15 mouse cellular contexts compared by ENCODE assay signal in the genomic region with DNA sequence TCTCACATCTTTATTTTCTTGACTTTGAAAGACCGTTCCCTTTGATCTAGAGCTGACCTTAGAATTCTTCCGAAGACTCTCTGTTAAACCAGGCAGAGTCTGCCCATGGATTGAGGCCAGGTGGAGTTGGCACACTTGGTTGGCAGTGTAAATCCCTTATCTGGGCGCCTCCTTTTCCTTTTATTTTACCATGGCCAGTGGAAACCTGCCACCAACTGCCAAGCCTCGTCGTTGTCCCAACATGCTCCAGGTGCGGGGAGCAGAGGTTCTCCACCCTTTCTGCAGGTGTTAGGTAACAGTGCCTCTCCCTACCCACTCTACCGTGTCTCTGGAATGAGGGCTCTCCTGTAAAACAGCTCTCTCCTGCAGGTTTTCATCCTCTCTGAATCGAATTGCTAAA. TPM values are rescaled to one million over a fixed set of nuclear protein-coding genes. Genes with fewer than 3 reads are reported as not detected.
DNase-seq lines count a peak whose midpoint lies in the region; ATAC-seq and TF ChIP-seq lines count a peak whose summit lies in the region.
"Had no signal": no experiment of that assay in that cellular context is flagged by ENCODE, and none has a peak within 500 bp of the region (broad histone marks: within the 10 kb centered on the region; RNA-seq: fewer than 3 reads in every experiment).

No protein-coding gene starts in this region.

- WGBS in cerebellum, adult 2 months: 31% methylated on average over 8 of the region's 8 CpGs
- 91% methylated on average over 8 of the region's 8 CpGs for WGBS in intestine, embryonic 16.5 days

- H3K4me2 ChIP-seq in intestine, embryonic 16.5 days (ENCODE audit: low read depth, low read length): no peak overlapping the region
- H3K4me2 ChIP-seq: embryonic facial prominence, embryonic 13.5 days; forebrain, embryonic 13.5 days; liver, embryonic 11.5 days; midbrain, embryonic 15.5 days had no signal

- ATAC-seq in intestine, embryonic 16.5 days: no peak
- ATAC-seq: forebrain, embryonic 13.5 days; hindbrain, postnatal 0 days; midbrain, embryonic 15.5 days had no signal

- DNase-seq in kidney, postnatal 14 days: peak; percentile 39
- DNase-seq in kidney, adult 8-10 months: no peak
- peak; percentile 66 for DNase-seq in adrenal gland, postnatal 14 days
- DNase-seq in cerebellum, adult 2 months: peak; percentile 52 to 56
- peak; percentile 68 for DNase-seq in lung, postnatal 36 days
- no peak for DNase-seq in left cerebral cortex, adult 11 months (ENCODE audit: low spot score)
- DNase-seq: kidney, postnatal 36 days; retina, postnatal 1 day; spleen, adult 18-20 months had no signal

- no peak overlapping the region for H3K27ac ChIP-seq in cerebellum, adult 2 months (ENCODE audit: insufficient read depth, low read length)
- no peak overlapping the region for H3K27ac ChIP-seq in intestine, embryonic 16.5 days (ENCODE audit: low read length)
- H3K27ac ChIP-seq: embryonic facial prominence, embryonic 13.5 days; forebrain, embryonic 13.5 days; hindbrain, postnatal 0 days; midbrain, embryonic 15.5 days had no signal

- no peak for TF ChIP-seq POLR2A in cerebellum, adult 2 months (IDR thresholded peaks at IDR 0.05; ENCODE audit: borderline replicate concordance, insufficient read depth, low read length)

- H3K4me1 ChIP-seq in cerebellum, adult 2 months (ENCODE audit: control insufficient read depth, insufficient read depth, low read length): peaks cover 4% of the 10 kb centered on the region; the same call in 1 of the 2 replicates
- H3K4me1 ChIP-seq in intestine, embryonic 16.5 days (ENCODE audit: control insufficient read depth, insufficient read depth, low read length): 0 out of 2 replicates have a peak, but pooled peaks cover 6% of the 10 kb centered on the region
- H3K4me1 ChIP-seq: embryonic facial prominence, embryonic 13.5 days had no signal

- no peaks in the 10 kb centered on the region for H3K27me3 ChIP-seq in cerebellum, adult 2 months (ENCODE audit: control insufficient read depth, insufficient read depth, low read length)
- no peaks in the 10 kb centered on the region for H3K27me3 ChIP-seq in intestine, embryonic 16.5 days (replicated peaks; ENCODE audit: control insufficient read depth, insufficient read depth, low read length)
- H3K27me3 ChIP-seq: embryonic facial prominence, embryonic 13.5 days; forebrain, embryonic 13.5 days; midbrain, embryonic 15.5 days had no signal

- no peaks in the 10 kb centered on the region for H3K9me3 ChIP-seq in intestine, embryonic 16.5 days (ENCODE audit: control insufficient read depth, low read length)
- H3K9me3 ChIP-seq: embryonic facial prominence, embryonic 13.5 days; forebrain, embryonic 13.5 days; midbrain, embryonic 15.5 days had no signal

- no peak overlapping the region for H3K4me3 ChIP-seq in cerebellum, adult 2 months (replicated peaks; ENCODE audit: insufficient read depth, low read depth, low read length)
- H3K4me3 ChIP-seq in intestine, embryonic 16.5 days (ENCODE audit: low read length): no peak overlapping the region
- H3K4me3 ChIP-seq: embryonic facial prominence, embryonic 13.5 days; forebrain, embryonic 13.5 days; midbrain, embryonic 15.5 days had no signal

- no peak overlapping the region for H3K9ac ChIP-seq in intestine, embryonic 16.5 days (ENCODE audit: low read depth, low read length)
- H3K9ac ChIP-seq: embryonic facial prominence, embryonic 13.5 days; forebrain, embryonic 13.5 days; midbrain, embryonic 15.5 days had no signal

- no peaks in the 10 kb centered on the region for H3K36me3 ChIP-seq in intestine, embryonic 16.5 days (ENCODE audit: control insufficient read depth, insufficient read depth, low read length)
- H3K36me3 ChIP-seq: embryonic facial prominence, embryonic 13.5 days; midbrain, embryonic 15.5 days had no signal

- no peak for TF ChIP-seq CTCF in cerebellum, adult 2 months (IDR thresholded peaks at IDR 0.05; ENCODE audit: borderline replicate concordance, insufficient read depth, low read depth, low read length)

RNA-seq across cellular contexts. Expression of gene Tiam1, which starts 38.1 kb away (rescaled TPM):
- 64.1 and 72.8 TPM in 2 replicates for total RNA-seq in adrenal gland, postnatal 14 days (2021)
- polyA plus RNA-seq in cerebellum, adult 2 months (2012; rRNA removed): 73.6 and 88.5 TPM in 2 replicates
- polyA plus RNA-seq in intestine, embryonic 16.5 days (2015; fragmentation: Nextera tagmentation; extraction: Ambion mirVana): 7.4 and 8.1 TPM in 2 replicates

RNA-seq across cellular contexts. Expression of gene Sod1, which starts 38.9 kb away (rescaled TPM):
- total RNA-seq in adrenal gland, postnatal 14 days (2021): 1,154 and 1,200 TPM in 2 replicates
- polyA plus RNA-seq in cerebellum, adult 2 months (2012; rRNA removed): 701 and 752 TPM in 2 replicates
- polyA plus RNA-seq in intestine, embryonic 16.5 days (2015; fragmentation: Nextera tagmentation; extraction: Ambion mirVana): 1,142 and 1,262 TPM in 2 replicates

Comparison
In these comparisons a context has a peak if more than half of its experiments do, and no peak if none do; other contexts are left out.
1. DNase-seq: peak in kidney, postnatal 14 days (single experiment), adrenal gland, postnatal 14 days (single experiment), cerebellum, adult 2 months (2 of 2) and lung, postnatal 36 days (single experiment); none in kidney, adult 8-10 months (0 of 2) and left cerebral cortex, adult 11 months (single experiment).